In the genomic region with DNA sequence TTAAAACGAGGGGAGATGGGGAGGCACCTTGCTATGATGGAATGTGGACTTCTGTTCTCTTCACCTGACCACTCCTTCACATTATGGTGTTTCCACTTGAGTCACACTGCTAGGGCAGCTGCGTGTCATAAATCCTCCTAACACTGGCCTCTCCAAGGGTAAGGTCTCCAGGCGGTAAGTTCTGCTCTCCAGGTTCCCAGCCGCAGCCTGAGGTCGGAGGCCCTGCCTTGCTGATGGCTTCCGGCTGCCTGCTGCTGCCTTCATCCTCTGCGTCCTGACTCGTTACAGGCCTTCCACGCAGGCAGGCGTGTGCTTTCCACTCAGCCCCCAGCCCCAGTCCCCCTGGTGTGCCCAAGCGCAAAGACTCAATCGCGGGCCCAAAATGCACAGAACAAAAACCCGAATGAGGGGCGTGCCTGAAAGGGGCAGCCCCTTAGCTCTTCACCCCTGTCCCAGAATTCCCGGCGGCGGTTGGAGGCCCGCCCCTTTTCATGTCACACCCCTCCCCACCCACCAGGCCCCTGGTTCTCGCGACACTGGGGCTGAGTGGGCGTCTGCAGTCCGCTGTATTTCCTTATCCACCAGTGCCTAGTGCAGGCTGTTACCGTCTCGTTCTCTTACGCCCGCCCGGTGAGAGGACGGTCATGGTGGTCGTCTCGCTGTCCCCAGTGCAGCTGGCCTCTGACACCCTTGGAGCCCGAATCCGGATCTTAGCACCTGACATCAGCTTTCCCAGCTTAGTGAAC, we compare ENCODE assay signal across 8 mouse cellular contexts. TPM values are rescaled to one million over a fixed set of nuclear protein-coding genes. Genes with fewer than 3 reads are reported as not detected.
DNase-seq lines count a peak whose midpoint lies in the region; ATAC-seq and TF ChIP-seq lines count a peak whose summit lies in the region.

A gene (minus strand): TSS at position 464 of the 746 bp plus-strand sequence.

- no peak; a peak in 1 of 4 replicates for TF ChIP-seq CTCF in CH12.LX (conservative IDR thresholded peaks at IDR 0.05 in 1 of 2, IDR thresholded peaks at IDR 0.05 in 1 of 2; ENCODE audit: low read depth in 2 of 2, low read length in 2 of 2)
- TF ChIP-seq CTCF in heart, postnatal 0 days (IDR thresholded peaks at IDR 0.05; ENCODE audit: low read depth): no peak
- TF ChIP-seq CTCF in testis, adult 2 months (IDR thresholded peaks at IDR 0.05; ENCODE audit: control insufficient read depth, insufficient read depth, insufficient replicate concordance, low read depth, low read length): no peak

- peaks cover 4% of the 10 kb centered on the region for H3K9me3 ChIP-seq in CH12.LX (replicated peaks; ENCODE audit: low read length)
- H3K9me3 ChIP-seq in forebrain, embryonic 12.5 days: peaks cover 6% of the 10 kb centered on the region; the same call in 1 of the 2 replicates
- no peaks in the 10 kb centered on the region for H3K9me3 ChIP-seq in heart, postnatal 0 days (replicated peaks; ENCODE audit: control insufficient read depth, low read length)
- peaks cover 3% of the 10 kb centered on the region; the same call in 1 of the 2 replicates for H3K9me3 ChIP-seq in liver, embryonic 16.5 days (replicated peaks; ENCODE audit: control insufficient read depth, low read length)
- H3K9me3 ChIP-seq in neural tube, embryonic 13.5 days: peaks cover 12% of the 10 kb centered on the region

- in situ Hi-C loops in CH12.LX (cut with MboI; ENCODE audit: low pct_ligation_motif_present, low pct_unique_long_range_greater_than_20kb, low sequenced_read_pairs): no loop called here

- peak within 1 kb of the TSS; percentile 69 for H3K9ac ChIP-seq in CH12.LX (ENCODE audit: insufficient read depth, low read depth)
- peak within 1 kb of the TSS; percentile 71 for H3K9ac ChIP-seq in forebrain, embryonic 12.5 days
- peak within 1 kb of the TSS; percentile 73 for H3K9ac ChIP-seq in heart, postnatal 0 days (replicated peaks; ENCODE audit: low read depth, low read length)
- peak within 1 kb of the TSS; percentile 77 for H3K9ac ChIP-seq in liver, embryonic 16.5 days (ENCODE audit: low read depth, low read length)
- peak within 1 kb of the TSS; percentile 85 for H3K9ac ChIP-seq in neural tube, embryonic 13.5 days

- dilution Hi-C loops in CH12.LX (cut with MboI; ENCODE audit: extremely low pct_ligation_motif_present, extremely low pct_unique_long_range_greater_than_20kb, low sequenced_read_pairs): no loop called here

- 0 out of 2 replicates have a peak, but pooled peaks have one; percentile 11 for TF ChIP-seq EP300 in CH12.LX (IDR thresholded peaks at IDR 0.05; ENCODE audit: low read length)
- peak; percentile 79; the same call in 1 of the 2 replicates for TF ChIP-seq EP300 in heart, postnatal 0 days (IDR thresholded peaks at IDR 0.05; ENCODE audit: low read depth)

- H3K36me3 ChIP-seq in CH12.LX (replicated peaks in 1 of 2; ENCODE audit: control insufficient read depth in 1 of 2, insufficient read depth in 1 of 2, low read length in 1 of 2): peaks cover 14 to 23% of the 10 kb centered on the region in 2 experiments
- peaks cover 31% of the 10 kb centered on the region for H3K36me3 ChIP-seq in forebrain, embryonic 12.5 days (replicated peaks)
- peaks cover 18% of the 10 kb centered on the region for H3K36me3 ChIP-seq in heart, postnatal 0 days (replicated peaks; ENCODE audit: control insufficient read depth, insufficient read depth, low read length)
- H3K36me3 ChIP-seq in liver, embryonic 16.5 days (ENCODE audit: control insufficient read depth, insufficient read depth): no peaks in the 10 kb centered on the region
- H3K36me3 ChIP-seq in neural tube, embryonic 13.5 days: peaks cover 33% of the 10 kb centered on the region
- 0 out of 2 replicates have a peak, but pooled peaks cover 3% of the 10 kb centered on the region for H3K36me3 ChIP-seq in testis, adult 2 months (ENCODE audit: control insufficient read depth, insufficient read depth, low read length)

- H3K27ac ChIP-seq in CH12.LX (ENCODE audit: insufficient read depth, low read depth): peak within 1 kb of the TSS; percentile 77
- peak within 1 kb of the TSS; percentile 84 for H3K27ac ChIP-seq in forebrain, embryonic 12.5 days
- H3K27ac ChIP-seq in heart, postnatal 0 days (ENCODE audit: low read depth): peak within 1 kb of the TSS; percentile 96
- peak within 1 kb of the TSS; percentile 83 for H3K27ac ChIP-seq in liver, embryonic 16.5 days (ENCODE audit: low read length)
- peak within 1 kb of the TSS; percentile 93 for H3K27ac ChIP-seq in neural tube, embryonic 13.5 days (replicated peaks)
- peak within 1 kb of the TSS; percentile 86 for H3K27ac ChIP-seq in testis, adult 2 months (ENCODE audit: control insufficient read depth, insufficient read depth, low read depth, low read length)

- H3K27me3 ChIP-seq in CH12.LX (replicated peaks): no peaks in the 10 kb centered on the region
- no peaks in the 10 kb centered on the region for H3K27me3 ChIP-seq in forebrain, embryonic 12.5 days
- no peaks in the 10 kb centered on the region for H3K27me3 ChIP-seq in heart, postnatal 0 days (ENCODE audit: control insufficient read depth, insufficient read depth, low read length)
- no peaks in the 10 kb centered on the region for H3K27me3 ChIP-seq in liver, embryonic 16.5 days (ENCODE audit: control insufficient read depth, insufficient read depth, low read depth, low read length)
- H3K27me3 ChIP-seq in neural tube, embryonic 13.5 days: no peaks in the 10 kb centered on the region
- H3K27me3 ChIP-seq in testis, adult 2 months (ENCODE audit: control insufficient read depth, insufficient read depth, low read length): no peaks in the 10 kb centered on the region

- peaks cover 6% of the 10 kb centered on the region for H3K79me2 ChIP-seq in CH12.LX (replicated peaks; ENCODE audit: control insufficient read depth, extremely low read depth, insufficient read depth, poor library complexity, severe bottlenecking)

- peak within 1 kb of the TSS; percentile 70 to 85 (median 79) for H3K4me3 ChIP-seq in CH12.LX (replicated peaks in 1 of 3; ENCODE audit: low read depth in 2 of 3, low read length in 2 of 3, poor library complexity in 1 of 3)
- peak within 1 kb of the TSS; percentile 59 for H3K4me3 ChIP-seq in forebrain, embryonic 12.5 days (replicated peaks)
- peak within 1 kb of the TSS; percentile 83 for H3K4me3 ChIP-seq in heart, postnatal 0 days (ENCODE audit: low read depth, low read length)
- H3K4me3 ChIP-seq in liver, embryonic 16.5 days (ENCODE audit: low read depth, low read length): peak within 1 kb of the TSS; percentile 80
- H3K4me3 ChIP-seq in neural tube, embryonic 13.5 days: peak within 1 kb of the TSS; percentile 69
- peak within 1 kb of the TSS; percentile 97 for H3K4me3 ChIP-seq in testis, adult 2 months (ENCODE audit: control insufficient read depth, low read depth, low read length)

- DNase-seq in CH12.LX (ENCODE audit: extremely low read depth): peak; percentile 96
- DNase-seq in c-Kit-positive CD71-positive TER-119-positive erythroid progenitor cells, embryonic 14.5 days (ENCODE audit: low spot score): peak; percentile 91
- peak; percentile 93 for DNase-seq in heart, postnatal 0 days (ENCODE audit: low spot score)
- peak; percentile 94 to 97 for DNase-seq in kidney, postnatal 4 days

- peak within 1 kb of the TSS; percentile 51 for H3K4me2 ChIP-seq in CH12.LX (ENCODE audit: insufficient read depth, low read depth, poor library complexity, severe bottlenecking)
- peak within 1 kb of the TSS; percentile 65 for H3K4me2 ChIP-seq in forebrain, embryonic 12.5 days
- H3K4me2 ChIP-seq in heart, postnatal 0 days (ENCODE audit: low read depth, low read length): peak within 1 kb of the TSS; percentile 80
- H3K4me2 ChIP-seq in liver, embryonic 16.5 days (ENCODE audit: low read depth, low read length): peak within 1 kb of the TSS; percentile 88
- H3K4me2 ChIP-seq in neural tube, embryonic 13.5 days: peak within 1 kb of the TSS; percentile 64

- no peak for TF ChIP-seq RAD21 in CH12.LX (IDR thresholded peaks at IDR 0.05; ENCODE audit: low read depth, low read length)

- ATAC-seq in forebrain, embryonic 12.5 days (ENCODE audit: low FRiP score): peak; percentile 98
- ATAC-seq in heart, postnatal 0 days (ENCODE audit: insufficient read depth, low read depth): peak; percentile 99
- ATAC-seq in liver, embryonic 16.5 days (ENCODE audit: low read depth): peak; percentile 99
- peak; percentile 99 for ATAC-seq in neural tube, embryonic 13.5 days (ENCODE audit: low read depth)

- H3K4me1 ChIP-seq in CH12.LX (ENCODE audit: control insufficient read depth in 1 of 2, insufficient read depth in 2 of 2): peaks cover 4 to 24% of the 10 kb centered on the region in 2 experiments; a peak in 3 of 4 replicates
- H3K4me1 ChIP-seq in forebrain, embryonic 12.5 days: peaks cover 16% of the 10 kb centered on the region
- no peaks in the 10 kb centered on the region for H3K4me1 ChIP-seq in heart, postnatal 0 days (ENCODE audit: control insufficient read depth, insufficient read depth)
- peaks cover 6% of the 10 kb centered on the region for H3K4me1 ChIP-seq in liver, embryonic 16.5 days (ENCODE audit: control insufficient read depth, low read depth, low read length)
- peaks cover 9% of the 10 kb centered on the region; the same call in 1 of the 2 replicates for H3K4me1 ChIP-seq in neural tube, embryonic 13.5 days (replicated peaks)
- H3K4me1 ChIP-seq in testis, adult 2 months (ENCODE audit: control insufficient read depth, insufficient read depth, low read length): no peaks in the 10 kb centered on the region

- TF ChIP-seq POLR2A in CH12.LX (IDR thresholded peaks at IDR 0.05; ENCODE audit: low read depth, low read length): peak; percentile 98
- peak; percentile 95 for TF ChIP-seq POLR2A in testis, adult 2 months (IDR thresholded peaks at IDR 0.05; ENCODE audit: control insufficient read depth, low read depth, low read length)

- under 1% methylated on average over 33 of the region's 33 CpGs for WGBS in forebrain, embryonic 12.5 days
- WGBS in heart, postnatal 0 days: 0% methylated on average over 33 of the region's 33 CpGs
- under 1% methylated on average over 33 of the region's 33 CpGs for WGBS in liver, embryonic 16.5 days (ENCODE audit: insufficient replicate concordance)
- WGBS in neural tube, embryonic 13.5 days: under 1% methylated on average over 33 of the region's 33 CpGs

TF ChIP-seq in CH12.LX, 34 proteins besides CTCF, POLR2A, EP300 and RAD21 (continues in another document):
- TF ChIP-seq TBP (conservative IDR thresholded peaks at IDR 0.05; ENCODE audit: low read depth, low read length): peak; percentile 72
- TF ChIP-seq MYC (IDR thresholded peaks at IDR 0.05; ENCODE audit: low read depth, low read length): no peak
- TF ChIP-seq KAT2A (IDR thresholded peaks at IDR 0.05; ENCODE audit: insufficient replicate concordance, low read length): no peak

RNA-seq across cellular contexts. Expression of the gene that starts here (rescaled TPM):
- 13.4 and 13.9 TPM in 2 replicates for total RNA-seq in CH12.LX (2012; rRNA removed)
- total RNA-seq in CH12.LX (2014; rRNA removed): 17.4 and 23.0 TPM in 2 replicates
- polyA plus RNA-seq in CH12.LX (2012; ENCODE audit: insufficient read length, low read depth): 24.0 and 25.3 TPM in 2 replicates
- 36.3 and 38.3 TPM in 2 replicates for polyA plus RNA-seq in forebrain, embryonic 12.5 days (2016; fragmentation: Nextera tagmentation; extraction: Ambion mirVana)
- 0.80 and 1.2 TPM in 2 replicates for total RNA-seq in heart, postnatal 0 days (2014; rRNA removed; ENCODE audit: low replicate concordance)
- 5.7 and 6.1 TPM in 2 replicates for polyA plus RNA-seq in heart, postnatal 0 days (2015; fragmentation: Nextera tagmentation; extraction: Ambion mirVana)
- 5.4 and 5.7 TPM in 2 replicates for polyA plus RNA-seq in liver, embryonic 16.5 days (2015; fragmentation: Nextera tagmentation; extraction: Ambion mirVana)
- 36.1 and 38.8 TPM in 2 replicates for polyA plus RNA-seq in neural tube, embryonic 13.5 days (2015; fragmentation: Nextera tagmentation; extraction: Ambion mirVana)
- 10.6 and 10.9 TPM in 2 replicates for polyA plus RNA-seq in testis, adult 2 months (2012; rRNA removed)

Comparison
In these comparisons a context has a peak if more than half of its experiments do, and no peak if none do; other contexts are left out.
1. Peak in every context shown above with its lines: DNase-seq, ATAC-seq, H3K4me3 ChIP-seq and H3K27ac ChIP-seq.